Mouse (Mus musculus) erythroblast, embryonic 14.5 days (primary cell): Measurements from ENCODE around the gene Tcf7l1. TPM values are rescaled to one million over a fixed set of nuclear protein-coding genes. Genes with fewer than 3 reads are reported as not detected.

Experiments used
- H3K27me3 ChIP-seq: 2 replicates; pipeline ENCODE4 v1.6.1; 2012; ENCODE audit warnings: inconsistent platforms; ENCODE audit not compliant: control insufficient read depth
- H3K36me3 ChIP-seq: 2 replicates; pipeline ENCODE4 v1.6.1; 2012; ENCODE audit warnings: mild to moderate bottlenecking, inconsistent platforms; ENCODE audit not compliant: control insufficient read depth
- H3K4me1 ChIP-seq: 2 replicates; pipeline ENCODE4 v1.6.1; 2012; ENCODE audit warnings: inconsistent platforms; ENCODE audit not compliant: control insufficient read depth
- H3K4me3 ChIP-seq: replicated peaks from 2 replicates; pipeline ENCODE3; 2012; ENCODE audit warnings: moderate library complexity, mild to moderate bottlenecking, inconsistent platforms
- H3K9me3 ChIP-seq: 2 replicates; pipeline ENCODE4 v1.6.1; 2012; ENCODE audit warnings: low read length, inconsistent platforms, mixed read lengths; ENCODE audit not compliant: control insufficient read depth
- GATA1 ChIP-seq: IDR thresholded peaks from 2 replicates; pipeline ENCODE4 v1.6.1; 2012; ENCODE audit warnings: low read length, inconsistent platforms, mixed read lengths
- TAL1 ChIP-seq: IDR thresholded peaks from 3 replicates; pipeline ENCODE4 v1.6.1; 2012; ENCODE audit warnings: low read length, inconsistent platforms, mixed read lengths
- polyA plus RNA-seq: library from polyadenylated mRNA; stranded (reverse); fragments of >175 nt; gene quantifications from 2 replicates; pipeline ENCODE4 v1.2.3, GENCODE M21; 2012

The Tcf7l1 gene
- polyA plus RNA-seq, 1 experiment: 0.10 TPM

- H3K4me1 ChIP-seq: peaks cover 22% of the 10 kb centered on the region
- TF ChIP-seq TAL1: no peak
- TF ChIP-seq GATA1: no peak
- no peak overlapping the region for H3K4me3 ChIP-seq
- 0 out of 2 replicates have a peak, but pooled peaks cover 2% of the 10 kb centered on the region for H3K27me3 ChIP-seq
- H3K36me3 ChIP-seq: peaks cover 2% of the 10 kb centered on the region
- no peaks in the 10 kb centered on the region for H3K9me3 ChIP-seq
Measured at GRCm38 (mm10) chr6:72619734-72620532, 169.1 kb downstream of the Tcf7l1 start.

DNA sequence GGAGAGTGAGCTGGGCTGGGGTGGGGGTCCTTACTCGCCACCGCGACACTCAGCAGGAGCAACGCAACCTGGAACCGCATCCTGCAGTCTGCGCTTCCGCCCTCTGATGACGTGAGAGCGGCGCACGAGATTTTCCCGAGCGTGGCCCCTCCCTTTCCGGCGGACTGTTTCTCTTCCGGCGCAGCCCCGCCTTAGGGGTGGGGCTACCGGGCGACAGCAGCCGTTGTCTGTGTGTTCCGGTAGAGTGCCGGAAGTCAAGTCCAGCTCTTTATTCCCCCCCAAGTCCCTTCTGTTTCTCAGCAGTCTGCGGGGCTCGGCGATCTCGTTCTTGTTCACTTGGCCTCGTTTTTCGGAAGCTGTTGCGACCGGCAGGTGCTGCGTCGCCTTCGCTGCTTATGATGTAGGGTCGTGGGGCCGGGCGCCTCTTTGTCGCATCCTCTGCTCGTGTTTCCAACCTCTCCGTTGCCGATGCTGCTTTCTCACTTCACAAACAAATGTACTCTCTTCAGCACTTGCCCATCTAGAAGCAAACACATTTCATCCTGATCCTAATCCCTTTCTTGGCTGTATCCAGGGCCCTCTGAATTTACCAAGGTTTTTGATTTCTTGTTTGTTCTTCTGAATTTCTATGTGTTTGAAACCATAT lies 172.3 kb downstream of the Tcf7l1 start, which contains the start of gene Tgoln1:
Gene Tgoln1, minus strand, starts transcription at position 358 of the 646 bp plus-strand sequence.
- H3K27me3 ChIP-seq: 0 out of 2 replicates have a peak, but pooled peaks cover 2% of the 10 kb centered on the region
- no peak for TF ChIP-seq TAL1
- TF ChIP-seq GATA1: no peak
- H3K4me1 ChIP-seq: peaks cover 38% of the 10 kb centered on the region
- H3K4me3 ChIP-seq: peak within 1 kb of the TSS; percentile 85
- H3K9me3 ChIP-seq: no peaks in the 10 kb centered on the region
- peaks cover 25% of the 10 kb centered on the region for H3K36me3 ChIP-seq

GRCm38 (mm10) chr6:72615561-72616375 lies 173.3 kb downstream of the Tcf7l1 start:
- H3K36me3 ChIP-seq: peaks cover 35% of the 10 kb centered on the region
- peaks cover 35% of the 10 kb centered on the region for H3K4me1 ChIP-seq
- H3K27me3 ChIP-seq: 0 out of 2 replicates have a peak, but pooled peaks cover 2% of the 10 kb centered on the region
- no peaks in the 10 kb centered on the region for H3K9me3 ChIP-seq
- peak overlapping the region; percentile 85 for H3K4me3 ChIP-seq
- TF ChIP-seq TAL1 (no peak), GATA1 (no peak)

- H3K4me1 ChIP-seq: peaks cover 35% of the 10 kb centered on the region
- peak overlapping the region; percentile 85 for H3K4me3 ChIP-seq
- H3K9me3 ChIP-seq: no peaks in the 10 kb centered on the region
- no peak for TF ChIP-seq TAL1
- no peak for TF ChIP-seq GATA1
- 0 out of 2 replicates have a peak, but pooled peaks cover under 1% of the 10 kb centered on the region for H3K27me3 ChIP-seq
- peaks cover 41% of the 10 kb centered on the region for H3K36me3 ChIP-seq
Measured at GRCm38 (mm10) chr6:72615151-72615550, 173.9 kb downstream of the Tcf7l1 start.

- peaks cover 83% of the 10 kb centered on the region for H3K36me3 ChIP-seq
- peaks cover 19% of the 10 kb centered on the region for H3K4me1 ChIP-seq
- H3K4me3 ChIP-seq: no peak overlapping the region
- TF ChIP-seq GATA1: no peak
- TF ChIP-seq TAL1: no peak
- H3K9me3 ChIP-seq: no peaks in the 10 kb centered on the region
- H3K27me3 ChIP-seq: no peaks in the 10 kb centered on the region
Measured at GRCm38 (mm10) chr6:72610261-72610660, 178.8 kb downstream of the Tcf7l1 start.

- Histone ChIP-seq H3K36me3 (peaks cover 92% of the 10 kb centered on the region), H3K4me3 (no peak overlapping the region), H3K4me1 (peaks cover 4% of the 10 kb centered on the region), H3K9me3 (no peaks in the 10 kb centered on the region), H3K27me3 (no peaks in the 10 kb centered on the region)
- TF ChIP-seq GATA1 (no peak), TAL1 (no peak)
Measured at GRCm38 (mm10) chr6:72608662-72609184, 180.3 kb downstream of the Tcf7l1 start.

DNA sequence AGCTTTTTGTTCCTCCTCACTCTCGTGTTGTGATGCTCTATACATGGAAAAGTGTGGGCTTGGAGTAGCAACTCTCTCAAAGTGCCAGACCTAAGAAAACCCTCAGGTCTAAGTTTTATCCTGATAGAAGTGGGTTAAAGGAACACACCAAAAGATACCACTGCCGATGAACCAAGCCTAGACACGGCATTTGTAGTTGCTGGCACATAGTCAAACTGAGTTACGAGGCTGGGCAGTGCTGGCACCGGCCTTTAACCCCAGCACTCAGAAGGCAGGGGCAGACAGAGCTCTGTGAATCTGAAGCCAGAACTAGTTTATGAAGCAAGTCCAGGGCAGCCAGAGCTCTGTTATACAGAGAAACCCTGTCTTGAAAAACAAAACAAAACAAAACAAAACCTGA lies 181.4 kb downstream of the Tcf7l1 start:
- H3K4me1 ChIP-seq: no peaks in the 10 kb centered on the region
- no peaks in the 10 kb centered on the region for H3K27me3 ChIP-seq
- TF ChIP-seq GATA1 (no peak), TAL1 (no peak)
- H3K36me3 ChIP-seq: peaks cover 90% of the 10 kb centered on the region
- H3K4me3 ChIP-seq: no peak overlapping the region
- H3K9me3 ChIP-seq: no peaks in the 10 kb centered on the region

DNA sequence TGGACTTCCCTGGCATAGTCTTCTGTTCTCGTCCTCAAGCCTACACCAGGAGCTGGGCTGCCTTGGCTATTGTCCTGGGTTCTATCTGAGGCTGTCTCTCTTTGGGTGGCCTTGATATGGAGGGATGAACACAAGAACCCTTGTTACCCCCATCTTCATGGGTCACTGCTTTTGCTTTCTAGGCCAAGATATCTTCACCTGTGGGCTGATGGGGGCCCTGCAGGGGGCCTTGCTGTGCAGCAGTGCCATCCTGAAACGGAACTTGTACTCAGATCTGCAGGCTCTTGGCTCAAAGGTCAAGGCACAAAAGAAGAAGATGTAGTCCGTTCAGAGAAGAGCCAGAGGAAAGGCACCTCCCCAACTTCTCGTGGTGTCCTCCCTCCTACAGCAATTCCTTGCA lies 182.0 kb downstream of the Tcf7l1 start:
- Histone ChIP-seq H3K36me3 (peaks cover 86% of the 10 kb centered on the region), H3K9me3 (no peaks in the 10 kb centered on the region), H3K4me3 (no peak overlapping the region), H3K27me3 (no peaks in the 10 kb centered on the region), H3K4me1 (no peaks in the 10 kb centered on the region)
- TF ChIP-seq TAL1 (no peak), GATA1 (no peak)
